Mouse (Mus musculus): ENCODE data around the gene Zbp1.

DNA sequence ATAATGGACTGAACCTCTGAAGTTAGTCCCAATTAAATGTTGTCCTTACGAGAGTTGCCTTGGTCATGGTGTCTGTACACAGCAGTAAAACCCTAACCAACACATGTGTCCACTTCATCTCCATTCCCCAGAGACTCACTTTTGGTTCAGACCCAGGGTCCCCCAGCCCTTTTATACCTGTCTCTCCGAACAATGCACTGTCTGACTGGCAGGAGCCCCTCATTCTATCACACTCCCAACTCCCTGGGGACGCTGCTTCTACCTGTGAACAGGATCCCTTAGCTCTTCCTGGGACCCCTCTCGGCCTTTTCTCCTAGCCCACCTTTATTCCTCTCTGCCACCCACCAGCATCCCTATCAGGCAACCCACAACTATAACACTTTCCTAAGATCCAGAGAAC lies 23.9 kb downstream of the Zbp1 start:
- TF ChIP-seq POLR2A (IDR thresholded peaks at IDR 0.05; ENCODE audit: borderline replicate concordance, insufficient read depth, low read length) (no peak), CTCF (IDR thresholded peaks at IDR 0.05; ENCODE audit: borderline replicate concordance, insufficient read depth, low read depth, low read length) (no peak)

Data from cerebellum, adult 2 months (tissue).